Mouse (Mus musculus) hindbrain, embryonic 13.5 days (tissue): ENCODE data around the gene Khdrbs1. TPM values are rescaled to one million over a fixed set of nuclear protein-coding genes. Genes with fewer than 3 reads are reported as not detected.
"Not testable (repeated sequence)": the region's sequence is repeated elsewhere in the genome, so short reads cannot be mapped to it uniquely, and the experiment has no call there.

Experiments used
- ATAC-seq: fragments of 200-750 bp; cut with Nextera tagmentation; 2 replicates; pipeline ENCODE4 v1.8.0; 2017; ENCODE audit warnings: moderate TSS enrichment; ENCODE audit not compliant: low FRiP score
- H3K27ac ChIP-seq: fragments of 300-500 bp; sonication (generic); 2 replicates; pipeline ENCODE4 v1.5.1; 2015; ENCODE audit warnings: inconsistent platforms, mild to moderate bottlenecking, moderate library complexity
- H3K27me3 ChIP-seq: fragments of 300-500 bp; sonication (generic); 2 replicates; pipeline ENCODE4 v1.6.1; 2015; ENCODE audit warnings: mild to moderate bottlenecking, inconsistent platforms
- H3K36me3 ChIP-seq: fragments of 300-500 bp; sonication (generic); 2 replicates; pipeline ENCODE4 v1.6.1; 2015; ENCODE audit warnings: mild to moderate bottlenecking, inconsistent platforms
- H3K4me1 ChIP-seq: fragments of 300-500 bp; sonication (generic); replicated peaks from 2 replicates; pipeline ENCODE4 v1.6.1; 2015; ENCODE audit warnings: inconsistent platforms
- H3K4me2 ChIP-seq: fragments of 300-500 bp; sonication (generic); 2 replicates; pipeline ENCODE4 v1.6.1; 2015; ENCODE audit warnings: inconsistent platforms, mild to moderate bottlenecking, moderate library complexity
- H3K4me3 ChIP-seq: fragments of 300-500 bp; sonication (generic); 2 replicates; pipeline ENCODE4 v1.5.1; 2015; ENCODE audit warnings: mild to moderate bottlenecking, inconsistent platforms
- H3K9ac ChIP-seq: fragments of 300-500 bp; sonication (generic); 2 replicates; pipeline ENCODE4 v1.6.1; 2015; ENCODE audit warnings: mild to moderate bottlenecking, inconsistent platforms
- H3K9me3 ChIP-seq: fragments of 300-500 bp; sonication (generic); 2 replicates; pipeline ENCODE4 v1.6.1; 2016; ENCODE audit warnings: inconsistent platforms
- WGBS: fragments of 180-500 bp; shearing (Covaris S2); methylation state at CpG from one replicate; pipeline ENCODE4 v1.1.7; 2015; 5-methylcytosine and 5-hydroxymethylcytosine counted together
- polyA plus RNA-seq: library from polyadenylated mRNA; unstranded; fragments of >200 nt; fragmentation: Nextera tagmentation; extraction: Ambion mirVana; gene quantifications from 2 replicates; pipeline ENCODE4 v1.2.1, GENCODE M21; 2015

Khdrbs1 gene
- polyA plus RNA-seq, 1 experiment from 2014 or later: 157 TPM

GRCm38 (mm10) chr4:129768742-129769141 lies 26.6 kb upstream of the Khdrbs1 start:
- not testable (repeated sequence) for H3K4me2 ChIP-seq, H3K27ac ChIP-seq, H3K27me3 ChIP-seq, ATAC-seq, H3K36me3 ChIP-seq, H3K9ac ChIP-seq, H3K9me3 ChIP-seq, H3K4me3 ChIP-seq
- 92% methylated on average over 3 of the region's 3 CpGs for WGBS
- peaks cover 17% of the 10 kb centered on the region for H3K4me1 ChIP-seq

- no peak for ATAC-seq
- 79% methylated on average over 8 of the region's 8 CpGs for WGBS
- Histone ChIP-seq H3K4me2 (no peak overlapping the region), H3K27ac (no peak overlapping the region), H3K27me3 (no peaks in the 10 kb centered on the region), H3K36me3 (no peaks in the 10 kb centered on the region), H3K4me1 (peaks cover 16% of the 10 kb centered on the region), H3K4me3 (no peak overlapping the region), H3K9ac (no peak overlapping the region), H3K9me3 (no peaks in the 10 kb centered on the region)
Observed at GRCm38 (mm10) chr4:129767782-129768181, 25.7 kb upstream of the Khdrbs1 start.

GRCm38 (mm10) chr4:129765351-129765750 lies 23.2 kb upstream of the Khdrbs1 start:
- Histone ChIP-seq H3K27ac (no peak overlapping the region), H3K4me2 (no peak overlapping the region), H3K9me3 (no peaks in the 10 kb centered on the region), H3K36me3 (no peaks in the 10 kb centered on the region), H3K4me3 (no peak overlapping the region), H3K27me3 (no peaks in the 10 kb centered on the region), H3K9ac (no peak overlapping the region), H3K4me1 (no peaks in the 10 kb centered on the region)
- no peak for ATAC-seq
- 86% methylated on average over 3 of the region's 3 CpGs for WGBS

- H3K4me1 ChIP-seq, H3K9ac ChIP-seq, ATAC-seq, H3K4me3 ChIP-seq, H3K27me3 ChIP-seq, H3K36me3 ChIP-seq, H3K27ac ChIP-seq, H3K4me2 ChIP-seq, H3K9me3 ChIP-seq: not testable (repeated sequence)
- WGBS: 71% methylated on average over 1 of the region's 1 CpGs
Observed at GRCm38 (mm10) chr4:129762496-129762895, 20.4 kb upstream of the Khdrbs1 start.

GRCm38 (mm10) chr4:129761606-129762005 lies 19.5 kb upstream of the Khdrbs1 start:
- Histone ChIP-seq H3K27ac (no peak overlapping the region), H3K27me3 (no peaks in the 10 kb centered on the region), H3K36me3 (no peaks in the 10 kb centered on the region), H3K9me3 (no peaks in the 10 kb centered on the region), H3K4me2 (no peak overlapping the region), H3K9ac (no peak overlapping the region), H3K4me1 (no peaks in the 10 kb centered on the region), H3K4me3 (no peak overlapping the region)
- ATAC-seq: no peak
- 94% methylated on average over 12 of the region's 12 CpGs for WGBS

- Histone ChIP-seq H3K27me3 (no peaks in the 10 kb centered on the region; the same call in 1 of the 2 replicates), H3K4me2 (no peak overlapping the region), H3K9ac (no peak overlapping the region), H3K27ac (no peak overlapping the region), H3K9me3 (no peaks in the 10 kb centered on the region), H3K36me3 (no peaks in the 10 kb centered on the region), H3K4me3 (no peak overlapping the region), H3K4me1 (no peaks in the 10 kb centered on the region)
- WGBS: 68% methylated on average over 1 of the region's 1 CpGs
- ATAC-seq: no peak
Observed at GRCm38 (mm10) chr4:129755455-129755854, 13.4 kb upstream of the Khdrbs1 start.

GRCm38 (mm10) chr4:129754742-129755141 lies 12.6 kb upstream of the Khdrbs1 start:
- H3K4me3 ChIP-seq: no peak overlapping the region
- no peak for ATAC-seq
- no peaks in the 10 kb centered on the region for H3K36me3 ChIP-seq
- no peak overlapping the region for H3K9ac ChIP-seq
- H3K27ac ChIP-seq: no peak overlapping the region
- WGBS: 64% methylated on average over 3 of the region's 3 CpGs
- H3K4me2 ChIP-seq: no peak overlapping the region
- no peaks in the 10 kb centered on the region for H3K4me1 ChIP-seq
- no peaks in the 10 kb centered on the region; the same call in 1 of the 2 replicates for H3K27me3 ChIP-seq
- no peaks in the 10 kb centered on the region for H3K9me3 ChIP-seq

GRCm38 (mm10) chr4:129750430-129750829 lies 8.3 kb upstream of the Khdrbs1 start:
- H3K36me3 ChIP-seq: no peaks in the 10 kb centered on the region
- no peak overlapping the region for H3K27ac ChIP-seq
- no peak overlapping the region for H3K4me3 ChIP-seq
- no peaks in the 10 kb centered on the region for H3K4me1 ChIP-seq
- no peak overlapping the region for H3K4me2 ChIP-seq
- no peak overlapping the region for H3K9ac ChIP-seq
- no peaks in the 10 kb centered on the region; the same call in 1 of the 2 replicates for H3K27me3 ChIP-seq
- 19% methylated on average over 5 of the region's 5 CpGs for WGBS
- H3K9me3 ChIP-seq: no peaks in the 10 kb centered on the region
- no peak for ATAC-seq

- Histone ChIP-seq H3K36me3 (no peaks in the 10 kb centered on the region), H3K27me3 (no peaks in the 10 kb centered on the region), H3K4me1 (peaks cover 9% of the 10 kb centered on the region), H3K9ac (no peak overlapping the region), H3K4me3 (no peak overlapping the region), H3K9me3 (no peaks in the 10 kb centered on the region), H3K4me2 (no peak overlapping the region), H3K27ac (no peak overlapping the region)
- 84% methylated on average over 3 of the region's 3 CpGs for WGBS
- no peak for ATAC-seq
Observed at GRCm38 (mm10) chr4:129746591-129746990, 4.5 kb upstream of the Khdrbs1 start.

GRCm38 (mm10) chr4:129746106-129746505 lies 4.0 kb upstream of the Khdrbs1 start:
- WGBS: 79% methylated on average over 1 of the region's 1 CpGs
- no peak overlapping the region for H3K9ac ChIP-seq
- H3K4me1 ChIP-seq: peaks cover 9% of the 10 kb centered on the region
- no peak overlapping the region for H3K4me2 ChIP-seq
- H3K27ac ChIP-seq: no peak overlapping the region
- no peaks in the 10 kb centered on the region for H3K27me3 ChIP-seq
- no peaks in the 10 kb centered on the region for H3K9me3 ChIP-seq
- no peaks in the 10 kb centered on the region for H3K36me3 ChIP-seq
- ATAC-seq: no peak
- no peak overlapping the region for H3K4me3 ChIP-seq

- WGBS: 41% methylated on average over 2 of the region's 2 CpGs
- ATAC-seq: no peak
- no peaks in the 10 kb centered on the region for H3K36me3 ChIP-seq
- peak overlapping the region; percentile 87 for H3K9ac ChIP-seq
- H3K27ac ChIP-seq: peak overlapping the region; percentile 100
- H3K9me3 ChIP-seq: no peaks in the 10 kb centered on the region
- peak overlapping the region; percentile 68 for H3K4me2 ChIP-seq
- no peaks in the 10 kb centered on the region for H3K27me3 ChIP-seq
- H3K4me3 ChIP-seq: peak overlapping the region; percentile 75
- peaks cover 28% of the 10 kb centered on the region for H3K4me1 ChIP-seq
Observed at GRCm38 (mm10) chr4:129743494-129743893, 1.4 kb upstream of the Khdrbs1 start.

- H3K9me3 ChIP-seq: no peaks in the 10 kb centered on the region
- peak overlapping the region; percentile 87 for H3K9ac ChIP-seq
- H3K27ac ChIP-seq: peak overlapping the region; percentile 100
- 7% methylated on average over 7 of the region's 7 CpGs for WGBS
- H3K4me1 ChIP-seq: peaks cover 32% of the 10 kb centered on the region
- H3K4me2 ChIP-seq: peak overlapping the region; percentile 68
- no peak for ATAC-seq
- no peaks in the 10 kb centered on the region for H3K36me3 ChIP-seq
- no peaks in the 10 kb centered on the region for H3K27me3 ChIP-seq
- peak overlapping the region; percentile 75 for H3K4me3 ChIP-seq
Observed at GRCm38 (mm10) chr4:129743010-129743390, 897 bp upstream of the Khdrbs1 start.

GRCm38 (mm10) chr4:129741974-129742231 lies 200 bp downstream of the Khdrbs1 start:
- Histone ChIP-seq H3K9me3 (no peaks in the 10 kb centered on the region), H3K9ac (peak overlapping the region; percentile 97), H3K27me3 (no peaks in the 10 kb centered on the region), H3K36me3 (no peaks in the 10 kb centered on the region), H3K4me3 (peak overlapping the region; percentile 75), H3K4me1 (peaks cover 38% of the 10 kb centered on the region), H3K27ac (peak overlapping the region; percentile 100), H3K4me2 (peak overlapping the region; percentile 72)
- ATAC-seq: peak; percentile 61; the same call in 1 of the 2 replicates
- WGBS: 0% methylated on average over 33 of the region's 34 CpGs
